In the genomic region with DNA sequence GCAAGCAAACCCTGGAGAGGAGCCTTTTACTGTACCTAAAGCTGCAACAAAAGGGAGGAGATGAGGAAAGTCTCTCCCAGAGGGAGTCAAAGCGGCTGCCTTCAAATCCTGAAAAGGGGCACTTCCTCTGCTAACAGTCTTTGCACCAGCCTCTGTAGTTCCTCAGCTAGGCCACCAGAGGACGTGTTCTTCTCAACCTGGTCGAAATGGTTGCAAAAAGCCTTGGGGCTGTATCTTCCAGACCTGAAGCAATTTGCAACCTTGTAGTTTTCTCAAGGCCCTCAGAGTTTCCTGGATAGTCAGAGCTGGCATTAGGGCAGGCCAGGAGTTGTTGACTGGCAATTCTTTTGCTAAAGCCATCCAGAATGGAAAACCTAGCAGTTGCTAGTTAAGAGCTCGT, we compare ENCODE assay signal across 10 mouse cellular contexts. TPM values are rescaled to one million over a fixed set of nuclear protein-coding genes. Genes with fewer than 3 reads are reported as not detected.
DNase-seq lines count a peak whose midpoint lies in the region; ATAC-seq lines count a peak whose summit lies in the region.
"Had no signal": no experiment of that assay in that cellular context is flagged by ENCODE, and none has a peak within 500 bp of the region (broad histone marks: within the 10 kb centered on the region; RNA-seq: fewer than 3 reads in every experiment).

No protein-coding gene starts in this region.

- 26% methylated on average over 4 of the region's 4 CpGs for WGBS in liver, embryonic 13.5 days (ENCODE audit: insufficient replicate concordance)
- WGBS in forebrain, embryonic 12.5 days: 31% methylated on average over 4 of the region's 4 CpGs

- no peak overlapping the region for H3K4me2 ChIP-seq in liver, embryonic 13.5 days
- no peak overlapping the region for H3K4me2 ChIP-seq in forebrain, embryonic 12.5 days
- H3K4me2 ChIP-seq: midbrain, embryonic 12.5 days had no signal

- no peak overlapping the region for H3K4me3 ChIP-seq in liver, embryonic 13.5 days (replicated peaks)
- H3K4me3 ChIP-seq in forebrain, embryonic 12.5 days (replicated peaks): no peak overlapping the region
- H3K4me3 ChIP-seq: midbrain, embryonic 12.5 days had no signal

- intact Hi-C loops in heart, postnatal 36 days (cut with DNase I): loop anchor here (5.0 kb wide), 3 partner anchors 50 to 155 kb away; partner anchors contain the start of genes BC003965 and Ube2i

- H3K9me3 ChIP-seq in liver, embryonic 13.5 days (replicated peaks): no peaks in the 10 kb centered on the region
- no peaks in the 10 kb centered on the region for H3K9me3 ChIP-seq in forebrain, embryonic 12.5 days
- H3K9me3 ChIP-seq: midbrain, embryonic 12.5 days had no signal

- no peak overlapping the region for H3K9ac ChIP-seq in liver, embryonic 13.5 days
- no peak overlapping the region for H3K9ac ChIP-seq in forebrain, embryonic 12.5 days
- H3K9ac ChIP-seq: midbrain, embryonic 12.5 days had no signal

- peaks cover 37% of the 10 kb centered on the region for H3K4me1 ChIP-seq in liver, embryonic 13.5 days (replicated peaks)
- peaks cover 14% of the 10 kb centered on the region for H3K4me1 ChIP-seq in forebrain, embryonic 12.5 days

- ATAC-seq in liver, embryonic 13.5 days (ENCODE audit: low read depth): no peak
- ATAC-seq in forebrain, embryonic 12.5 days (ENCODE audit: low FRiP score): no peak

- 0 out of 2 replicates have a peak, but pooled peaks cover 6% of the 10 kb centered on the region for H3K36me3 ChIP-seq in liver, embryonic 13.5 days
- 0 out of 2 replicates have a peak, but pooled peaks cover 7% of the 10 kb centered on the region for H3K36me3 ChIP-seq in forebrain, embryonic 12.5 days (replicated peaks)

- H3K27me3 ChIP-seq in liver, embryonic 13.5 days: peaks cover 19% of the 10 kb centered on the region
- H3K27me3 ChIP-seq in forebrain, embryonic 12.5 days: peaks cover 11% of the 10 kb centered on the region; the same call in 1 of the 2 replicates

- DNase-seq in heart, adult 18-20 months: peak; percentile 13 to 26
- no peak for DNase-seq in heart, postnatal 36 days
- DNase-seq in urinary bladder, postnatal 25 days (ENCODE audit: low spot score): peak; percentile 18
- DNase-seq in urinary bladder, adult 18-20 months (ENCODE audit: low spot score in 2 of 2): no peak
- peak; percentile 39 for DNase-seq in liver, embryonic 13.5 days
- no peak for DNase-seq in embryo, embryonic 10.5 days (ENCODE audit: low spot score)
- no peak for DNase-seq in layer of hippocampus, adult 18-20 months (ENCODE audit: low spot score in 2 of 2)

- H3K27ac ChIP-seq in liver, embryonic 13.5 days: no peak overlapping the region
- H3K27ac ChIP-seq in forebrain, embryonic 12.5 days: no peak overlapping the region
- H3K27ac ChIP-seq: midbrain, embryonic 12.5 days had no signal

RNA-seq across cellular contexts. Expression of gene Telo2, which starts 1.5 kb away (rescaled TPM):
- 10 to 100 TPM; 11.1 to 14.5 TPM for total RNA-seq in heart, adult 18-20 months (2021)
- 10 to 100 TPM; 12.4 to 12.7 TPM for total RNA-seq in heart, postnatal 36 days (2021)
- polyA plus RNA-seq in liver, embryonic 13.5 days (2015; fragmentation: Nextera tagmentation; extraction: Ambion mirVana): 16.3 and 18.2 TPM in 2 replicates
- polyA plus RNA-seq in forebrain, embryonic 12.5 days (2016; fragmentation: Nextera tagmentation; extraction: Ambion mirVana): 42.4 and 47.5 TPM in 2 replicates
- total RNA-seq in layer of hippocampus, adult 18-20 months (2021): 10 to 100 TPM; 29.9 to 35.3 TPM

RNA-seq across cellular contexts. Expression of gene Ptx4, which starts 3.3 kb away (rescaled TPM):
- 1 to 10 TPM; 2.5 to 3.0 TPM for total RNA-seq in heart, adult 18-20 months (2021)
- total RNA-seq in heart, postnatal 36 days (2021): 1 to 10 TPM; 4.2 to 6.7 TPM
- 0.09 TPM in 1 of 2 replicates, not detected in the other for polyA plus RNA-seq in liver, embryonic 13.5 days (2015; fragmentation: Nextera tagmentation; extraction: Ambion mirVana)
- 0.18 TPM in 1 of 2 replicates, not detected in the other for polyA plus RNA-seq in forebrain, embryonic 12.5 days (2016; fragmentation: Nextera tagmentation; extraction: Ambion mirVana)
- total RNA-seq in layer of hippocampus, adult 18-20 months (2021): 1 to 10 TPM; 2.0 to 2.6 TPM
- total RNA-seq: adrenal gland, adult 18-20 months had no signal
- polyA plus RNA-seq: midbrain, embryonic 12.5 days had no signal

RNA-seq across cellular contexts. Expression of gene Clcn7, which starts 15.9 kb away (rescaled TPM):
- 10 to 100 TPM; 26.2 to 31.3 TPM for total RNA-seq in heart, adult 18-20 months (2021)
- 10 to 100 TPM; 28.7 to 34.3 TPM for total RNA-seq in heart, postnatal 36 days (2021)
- polyA plus RNA-seq in liver, embryonic 13.5 days (2015; fragmentation: Nextera tagmentation; extraction: Ambion mirVana): 9.1 and 12.8 TPM in 2 replicates
- 23.9 and 26.1 TPM in 2 replicates for polyA plus RNA-seq in forebrain, embryonic 12.5 days (2016; fragmentation: Nextera tagmentation; extraction: Ambion mirVana)
- total RNA-seq in layer of hippocampus, adult 18-20 months (2021): 10 to 100 TPM; 50.9 to 54.0 TPM

RNA-seq across cellular contexts. Expression of gene Tmem204, which starts 33.9 kb away (rescaled TPM):
- total RNA-seq in heart, adult 18-20 months (2021): 10 to 100 TPM; 41.5 to 48.0 TPM
- 10 to 100 TPM; 34.5 to 36.7 TPM for total RNA-seq in heart, postnatal 36 days (2021)
- 5.2 and 5.6 TPM in 2 replicates for polyA plus RNA-seq in liver, embryonic 13.5 days (2015; fragmentation: Nextera tagmentation; extraction: Ambion mirVana)
- 8.2 and 9.1 TPM in 2 replicates for polyA plus RNA-seq in forebrain, embryonic 12.5 days (2016; fragmentation: Nextera tagmentation; extraction: Ambion mirVana)
- total RNA-seq in layer of hippocampus, adult 18-20 months (2021): 1 to 10 TPM; 7.4 to 9.2 TPM

RNA-seq across cellular contexts. Expression of gene Ccdc154, which starts 45.0 kb away (rescaled TPM):
- not detected for total RNA-seq in heart, adult 18-20 months (2021)
- not detected for total RNA-seq in heart, postnatal 36 days (2021)
- not detected in 2 replicates for polyA plus RNA-seq in liver, embryonic 13.5 days (2015; fragmentation: Nextera tagmentation; extraction: Ambion mirVana)
- not detected in 2 replicates for polyA plus RNA-seq in forebrain, embryonic 12.5 days (2016; fragmentation: Nextera tagmentation; extraction: Ambion mirVana)
- under 1 TPM; 0.12 to 0.18 TPM for total RNA-seq in layer of hippocampus, adult 18-20 months (2021)
- polyA plus RNA-seq: midbrain, embryonic 12.5 days had no signal

Comparison
In these comparisons a context has a peak if more than half of its experiments do, and no peak if none do; other contexts are left out.
1. DNase-seq: peak in heart, adult 18-20 months (2 of 2), urinary bladder, postnatal 25 days (single experiment) and liver, embryonic 13.5 days (single experiment); none in heart, postnatal 36 days (0 of 2), urinary bladder, adult 18-20 months (0 of 2), embryo, embryonic 10.5 days (single experiment) and layer of hippocampus, adult 18-20 months (0 of 2).